ENCODE assay signal across 20 mouse cellular contexts in the genomic region with DNA sequence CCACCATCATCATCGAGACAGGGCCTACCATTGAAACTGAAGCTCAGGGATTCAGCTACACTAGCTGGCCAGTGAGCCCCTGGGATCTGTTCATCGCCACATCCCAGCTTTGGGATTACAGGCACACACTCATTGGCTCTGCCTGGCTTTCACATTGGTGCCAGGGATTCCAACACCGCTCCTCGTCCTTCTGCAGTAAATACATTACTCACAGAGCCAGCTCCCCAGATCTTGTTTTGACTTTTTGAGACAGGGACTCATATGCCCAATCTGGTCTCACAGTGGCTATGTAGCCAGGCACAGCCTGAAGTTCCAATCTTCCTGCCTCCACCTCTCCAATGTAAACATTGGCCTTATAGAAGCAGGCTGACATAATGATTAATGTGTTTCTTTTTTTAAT. TPM values are rescaled to one million over a fixed set of nuclear protein-coding genes. Genes with fewer than 3 reads are reported as not detected.
A peak's percentile ranks its signal among the peaks of the same experiment; 100 is the strongest.
DNase-seq lines count a peak whose midpoint lies in the region; ATAC-seq and TF ChIP-seq lines count a peak whose summit lies in the region.
"Had no signal": no experiment of that assay in that cellular context is flagged by ENCODE, and none has a peak within 500 bp of the region (broad histone marks: within the 10 kb centered on the region; RNA-seq: fewer than 3 reads in every experiment).

No protein-coding gene starts in this region.

- no peak for TF ChIP-seq CTCF in forebrain, postnatal 0 days (IDR thresholded peaks at IDR 0.05; ENCODE audit: low read depth)
- TF ChIP-seq CTCF in layer of hippocampus, adult 2 months (conservative IDR thresholded peaks at IDR 0.05) = no peak

- H3K4me2 ChIP-seq in forebrain, postnatal 0 days (ENCODE audit: low read depth) = no peak overlapping the region
- H3K4me2 ChIP-seq in forebrain, embryonic 13.5 days = no peak overlapping the region
- H3K4me2 ChIP-seq: embryonic facial prominence, embryonic 12.5 days; heart, embryonic 11.5 days; heart, embryonic 15.5 days; hindbrain, embryonic 14.5 days; intestine, embryonic 15.5 days had no signal

- H3K9ac ChIP-seq in forebrain, postnatal 0 days = no peak overlapping the region
- H3K9ac ChIP-seq in forebrain, embryonic 13.5 days = no peak overlapping the region
- H3K9ac ChIP-seq: embryonic facial prominence, embryonic 12.5 days; heart, embryonic 15.5 days; hindbrain, embryonic 14.5 days; intestine, embryonic 15.5 days had no signal

- H3K27ac ChIP-seq in forebrain, postnatal 0 days (ENCODE audit: low read depth, low read length) = no peak overlapping the region
- H3K27ac ChIP-seq in forebrain, embryonic 13.5 days = no peak overlapping the region
- H3K27ac ChIP-seq in layer of hippocampus, adult 2 months = peak overlapping the region; percentile 49
- H3K27ac ChIP-seq: embryonic facial prominence, embryonic 12.5 days; heart, embryonic 15.5 days; hindbrain, embryonic 10.5 days; hindbrain, embryonic 14.5 days; intestine, embryonic 15.5 days had no signal

- 0 out of 2 replicates have a peak, but pooled peaks have one; percentile 6 for ATAC-seq in forebrain, postnatal 0 days
- ATAC-seq in forebrain, embryonic 13.5 days = no peak
- ATAC-seq: intestine, embryonic 15.5 days had no signal

- H3K4me3 ChIP-seq in forebrain, postnatal 0 days (ENCODE audit: low read depth, low read length) = no peak overlapping the region
- H3K4me3 ChIP-seq in forebrain, embryonic 13.5 days = no peak overlapping the region
- no peak overlapping the region for H3K4me3 ChIP-seq in layer of hippocampus, adult 2 months
- H3K4me3 ChIP-seq: embryonic facial prominence, embryonic 12.5 days; heart, embryonic 15.5 days; hindbrain, embryonic 10.5 days; intestine, embryonic 15.5 days had no signal

- peaks cover 12% of the 10 kb centered on the region for H3K4me1 ChIP-seq in forebrain, postnatal 0 days (ENCODE audit: insufficient read depth)
- peaks cover 17% of the 10 kb centered on the region for H3K4me1 ChIP-seq in forebrain, embryonic 13.5 days

- WGBS in forebrain, postnatal 0 days = 64% methylated on average over 4 of the region's 4 CpGs
- 74% methylated on average over 4 of the region's 4 CpGs for WGBS in forebrain, embryonic 13.5 days

- no peaks in the 10 kb centered on the region for H3K36me3 ChIP-seq in forebrain, postnatal 0 days (ENCODE audit: insufficient read depth)
- no peaks in the 10 kb centered on the region for H3K36me3 ChIP-seq in forebrain, embryonic 13.5 days (ENCODE audit: poor library complexity, severe bottlenecking)
- H3K36me3 ChIP-seq: embryonic facial prominence, embryonic 12.5 days; heart, embryonic 15.5 days; hindbrain, embryonic 10.5 days had no signal

- H3K9me3 ChIP-seq in forebrain, postnatal 0 days (ENCODE audit: low read length) = no peaks in the 10 kb centered on the region
- no peaks in the 10 kb centered on the region for H3K9me3 ChIP-seq in forebrain, embryonic 13.5 days (replicated peaks)
- H3K9me3 ChIP-seq: embryonic facial prominence, embryonic 12.5 days; heart, embryonic 15.5 days; hindbrain, embryonic 10.5 days; intestine, embryonic 15.5 days had no signal

- peak; percentile 10 for DNase-seq in adrenal gland, postnatal 10 days
- no peak for DNase-seq in adrenal gland, adult 8-10 months
- peak; percentile 52 for DNase-seq in forebrain, postnatal 0 days
- DNase-seq in layer of hippocampus, adult 2 months (ENCODE audit: low spot score in 2 of 2) = peak in 1 of 2 experiments; percentile 23
- DNase-seq in layer of hippocampus, postnatal 36 days = no peak
- DNase-seq in adrenal gland, postnatal 36 days = peak; percentile 9 to 18
- DNase-seq in thymus, postnatal 14 days = no peak
- DNase-seq: cerebellum, adult 11-12 months; cerebellum, adult 9-10 months; cerebellum, postnatal 25 days; gastrocnemius, postnatal 25 days; heart, postnatal 14 days; kidney, adult 18-20 months had no signal

- no peaks in the 10 kb centered on the region for H3K27me3 ChIP-seq in forebrain, postnatal 0 days (ENCODE audit: insufficient read depth, low read length)
- H3K27me3 ChIP-seq in forebrain, embryonic 13.5 days = no peaks in the 10 kb centered on the region
- H3K27me3 ChIP-seq: embryonic facial prominence, embryonic 12.5 days; heart, embryonic 15.5 days; intestine, embryonic 15.5 days had no signal

RNA-seq across cellular contexts. Expression of gene Gmcl1, which starts 3.1 kb away (rescaled TPM):
- 10 to 100 TPM; 12.2 to 15.9 TPM for total RNA-seq in adrenal gland, postnatal 10 days (2021)
- 10 to 100 TPM; 22.4 to 23.6 (median 22.7) TPM for total RNA-seq in adrenal gland, adult 8-10 months (2022)
- total RNA-seq in forebrain, postnatal 0 days (2014; rRNA removed) = 19.5 and 23.6 TPM in 2 replicates
- polyA plus RNA-seq in forebrain, postnatal 0 days (2015; fragmentation: Nextera tagmentation; extraction: Ambion mirVana) = 19.5 and 26.5 TPM in 2 replicates
- 41.2 and 42.5 TPM in 2 replicates for polyA plus RNA-seq in forebrain, embryonic 13.5 days (2015; fragmentation: Nextera tagmentation; extraction: Ambion mirVana)
- 10 to 100 TPM; 28.3 to 31.5 TPM for total RNA-seq in layer of hippocampus, adult 2 months (2021)
- total RNA-seq in layer of hippocampus, postnatal 36 days (2021) = 10 to 100 TPM; 30.0 to 30.1 TPM
- 10 to 100 TPM; 14.6 to 24.3 TPM for total RNA-seq in adrenal gland, postnatal 36 days (2021)

RNA-seq across cellular contexts. Expression of gene Snrnp27, which starts 52.0 kb away (rescaled TPM):
- 10 to 100 TPM; 59.0 to 63.9 TPM for total RNA-seq in adrenal gland, postnatal 10 days (2021)
- 10 to 100 TPM; 54.4 to 57.5 (median 55.9) TPM for total RNA-seq in adrenal gland, adult 8-10 months (2022)
- 62.6 and 77.1 TPM in 2 replicates for total RNA-seq in forebrain, postnatal 0 days (2014; rRNA removed)
- 112 and 129 TPM in 2 replicates for polyA plus RNA-seq in forebrain, postnatal 0 days (2015; fragmentation: Nextera tagmentation; extraction: Ambion mirVana)
- polyA plus RNA-seq in forebrain, embryonic 13.5 days (2015; fragmentation: Nextera tagmentation; extraction: Ambion mirVana) = 126 and 145 TPM in 2 replicates
- 10 to 100 TPM; 60.6 to 60.8 TPM for total RNA-seq in layer of hippocampus, adult 2 months (2021)
- total RNA-seq in layer of hippocampus, postnatal 36 days (2021) = 10 to 100 TPM; 59.1 to 62.8 TPM
- total RNA-seq in adrenal gland, postnatal 36 days (2021) = 10 to 100 TPM; 58.9 to 65.4 TPM

RNA-seq across cellular contexts. Expression of gene Anxa4, which starts 57.1 kb away (rescaled TPM):
- total RNA-seq in adrenal gland, postnatal 10 days (2021) = 10 to 100 TPM; 56.1 to 61.2 TPM
- 100 to 1,000 TPM in 1 of 4 experiments, 10 to 100 TPM in 3; 77.0 to 102 (median 86.9) TPM for total RNA-seq in adrenal gland, adult 8-10 months (2022)
- total RNA-seq in forebrain, postnatal 0 days (2014; rRNA removed) = 3.8 and 4.0 TPM in 2 replicates
- polyA plus RNA-seq in forebrain, postnatal 0 days (2015; fragmentation: Nextera tagmentation; extraction: Ambion mirVana) = 5.3 and 5.8 TPM in 2 replicates
- polyA plus RNA-seq in forebrain, embryonic 13.5 days (2015; fragmentation: Nextera tagmentation; extraction: Ambion mirVana) = 2.9 and 3.2 TPM in 2 replicates
- 1 to 10 TPM; 4.6 to 4.8 TPM for total RNA-seq in layer of hippocampus, adult 2 months (2021)
- total RNA-seq in layer of hippocampus, postnatal 36 days (2021) = 1 to 10 TPM; 4.8 to 6.0 TPM
- 10 to 100 TPM; 62.8 to 72.5 TPM for total RNA-seq in adrenal gland, postnatal 36 days (2021)

Comparison
In these comparisons a context has a peak if more than half of its experiments do, and no peak if none do; other contexts are left out.
1. DNase-seq: peak in adrenal gland, postnatal 10 days (single experiment), forebrain, postnatal 0 days (single experiment) and adrenal gland, postnatal 36 days (2 of 2); none in adrenal gland, adult 8-10 months (single experiment), layer of hippocampus, postnatal 36 days (0 of 2) and thymus, postnatal 14 days (single experiment).
2. RNA of gene Anxa4, which starts 57.1 kb away (total RNA-seq): 77.0 to 102 TPM in adrenal gland, adult 8-10 months, 62.8 to 72.5 TPM in adrenal gland, postnatal 36 days and 56.1 to 61.2 TPM in adrenal gland, postnatal 10 days; 4.8 to 6.0 TPM in layer of hippocampus, postnatal 36 days, 4.6 to 4.8 TPM in layer of hippocampus, adult 2 months and 3.8 to 4.0 TPM in forebrain, postnatal 0 days; every median in the first group is over 4 times any median in the second.